Mouse (Mus musculus) lung, adult 2 months (tissue): Measurements from ENCODE around the gene Tor1aip1.

ENCODE experiments used
- CTCF ChIP-seq: fragments of 200-500 bp; IDR thresholded peaks from 2 replicates; pipeline ENCODE4 v1.5.1; 2011; ENCODE audit warnings: mild to moderate bottlenecking, low read length, control low read depth; ENCODE audit not compliant: insufficient read depth
- POLR2A ChIP-seq: fragments of 200-500 bp; IDR thresholded peaks from 2 replicates; pipeline ENCODE4 v1.6.1; 2011; ENCODE audit warnings: low read depth, mild to moderate bottlenecking, control low read depth, low read length, borderline replicate concordance; ENCODE audit errors: extremely low read depth

DNA sequence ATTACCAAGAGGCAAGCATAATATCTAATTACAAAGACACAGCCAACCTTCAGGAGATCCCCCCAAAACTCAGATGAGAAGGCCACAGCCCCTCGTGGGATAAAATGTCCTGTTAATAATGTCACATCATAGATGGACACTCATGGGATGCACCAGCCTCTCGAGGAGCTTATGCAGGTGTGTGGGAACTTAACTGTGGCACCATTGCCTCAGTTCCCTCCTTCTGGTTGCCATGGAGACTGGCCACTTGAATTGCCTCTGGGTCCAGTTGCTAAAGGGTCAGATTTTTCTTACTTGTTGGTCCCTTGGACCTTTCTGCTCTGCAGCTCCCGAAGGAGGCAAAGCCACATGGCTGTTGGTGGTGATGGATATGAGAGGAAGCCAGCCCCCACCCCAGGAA lies 41.4 kb upstream of the Tor1aip1 start:
- TF ChIP-seq CTCF (no peak), POLR2A (no peak)
